Mouse (Mus musculus): ENCODE results near the gene Slc39a2. TPM values are rescaled to one million over a fixed set of nuclear protein-coding genes. Genes with fewer than 3 reads are reported as not detected.

Slc39a2 gene
- total RNA-seq, 1 experiment from 2014 or later: not detected

DNA sequence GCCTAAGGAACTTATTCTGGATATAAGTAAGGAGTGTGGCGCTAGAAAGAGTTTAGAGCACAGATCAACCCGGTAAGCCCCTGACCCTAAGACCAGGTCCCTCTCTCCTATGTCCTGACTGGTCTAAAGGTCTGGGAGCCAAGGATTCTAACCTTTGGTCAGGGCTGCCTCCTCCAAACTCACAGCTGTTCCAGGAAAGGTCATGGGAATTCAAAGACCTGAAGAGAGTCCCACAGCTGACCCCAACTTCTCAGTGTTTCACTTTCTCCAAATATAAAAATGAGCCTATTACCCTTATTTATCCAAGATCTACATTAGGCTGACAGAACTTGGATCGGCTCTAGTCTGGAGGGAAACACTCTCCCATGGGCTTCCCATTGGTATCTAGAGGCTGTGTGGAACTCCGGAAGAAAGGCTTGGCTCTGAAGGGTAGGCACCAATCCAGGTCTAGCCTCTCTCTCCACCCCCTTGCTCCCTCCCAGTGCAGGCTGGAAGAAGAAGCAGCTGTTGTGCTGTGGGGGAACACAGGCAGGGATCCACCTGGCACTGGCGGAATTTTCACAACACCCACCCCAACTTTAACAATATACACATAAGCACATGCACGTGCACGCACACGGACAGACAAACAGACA, 36.7 kb downstream of the Slc39a2 start:
- ATAC-seq (replicated peaks; ENCODE audit: low read depth, poor library complexity, severe bottlenecking): no peak

DNA sequence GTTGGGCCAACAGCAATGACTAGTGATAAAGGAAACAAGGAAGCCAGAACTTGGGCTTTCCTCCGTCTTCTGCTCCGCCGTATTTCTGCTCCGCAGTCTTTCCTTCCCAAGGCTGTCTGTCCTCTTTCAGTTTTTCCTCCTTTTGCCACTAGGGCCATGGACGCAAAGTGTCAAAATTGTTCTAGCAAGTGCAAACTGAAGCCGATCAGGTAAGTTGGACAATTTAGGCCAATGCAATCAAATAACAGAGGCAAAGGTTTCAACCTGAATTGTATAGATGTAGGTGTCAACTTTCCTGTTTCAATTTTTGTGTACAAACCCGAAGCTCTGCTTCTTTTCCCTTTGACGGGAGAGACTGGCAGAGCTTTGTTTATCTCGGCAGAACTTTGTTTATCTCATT, 37.3 kb downstream of the Slc39a2 start:
- ATAC-seq (replicated peaks; ENCODE audit: low read depth, poor library complexity, severe bottlenecking): no peak

DNA sequence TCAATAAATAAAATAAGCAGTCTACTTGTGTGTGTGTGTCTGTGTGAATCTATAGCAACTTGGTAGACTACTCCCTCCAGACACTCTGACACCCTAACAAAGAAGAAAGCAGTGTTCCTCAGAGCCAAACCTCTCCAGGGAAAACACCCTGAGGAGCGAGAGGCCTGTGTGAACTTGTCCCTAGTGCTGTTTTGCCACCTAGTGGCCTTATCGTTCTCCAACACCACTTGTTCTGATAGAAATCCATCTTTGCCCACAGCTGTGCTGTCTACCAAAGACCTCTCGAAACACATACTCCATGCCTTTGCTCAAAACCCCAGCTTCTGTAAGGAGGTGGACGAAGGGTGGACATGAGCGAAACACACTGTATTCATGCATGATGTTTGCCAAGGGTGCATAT, 38.1 kb downstream of the Slc39a2 start:
- peak; percentile 93 for ATAC-seq (replicated peaks; ENCODE audit: low read depth, poor library complexity, severe bottlenecking)

DNA sequence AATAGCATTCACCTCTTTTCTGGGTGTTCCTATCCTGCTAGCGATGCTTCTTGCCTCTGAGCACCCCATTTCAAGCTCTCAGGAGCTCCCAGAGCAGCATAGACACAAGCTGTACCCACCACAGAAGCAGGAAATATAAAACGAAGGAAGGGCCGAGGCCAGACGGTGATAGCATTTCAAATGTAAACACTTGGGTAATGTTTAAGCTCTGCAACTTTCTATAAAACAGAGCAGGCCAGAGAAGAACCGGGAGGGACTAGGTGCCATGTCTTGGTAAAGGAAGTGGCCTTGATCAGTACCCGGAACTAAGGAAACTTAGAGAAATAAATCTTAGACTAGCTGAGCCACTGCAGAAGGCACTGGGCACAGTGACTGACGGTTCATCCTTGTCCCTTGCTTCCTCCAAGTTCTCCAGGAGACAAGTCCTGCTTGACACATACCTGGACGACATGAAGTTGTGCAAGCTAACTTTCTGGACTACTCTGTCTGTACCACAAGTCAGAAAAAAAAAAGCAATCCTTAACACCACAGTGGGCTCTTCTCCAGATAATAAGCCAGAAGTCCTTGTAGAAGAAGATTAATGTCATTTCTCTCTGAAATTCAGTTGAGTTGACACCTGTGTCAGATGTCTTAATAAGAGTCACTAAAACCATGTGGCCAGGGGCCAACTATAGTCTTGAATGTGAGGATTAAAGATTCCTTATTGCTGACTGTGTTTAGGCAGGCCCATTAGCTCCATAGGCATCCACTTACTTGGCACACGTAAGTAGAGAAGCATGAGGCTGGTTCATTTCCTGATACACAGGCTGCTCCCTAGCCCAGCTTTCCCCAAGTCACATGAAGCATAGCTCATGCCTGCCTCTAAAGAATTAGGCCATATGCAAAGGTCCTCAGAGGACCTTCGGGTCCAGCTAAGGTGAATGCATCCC, 39.7 kb downstream of the Slc39a2 start:
- no peak for ATAC-seq (replicated peaks; ENCODE audit: low read depth, poor library complexity, severe bottlenecking)

DNA sequence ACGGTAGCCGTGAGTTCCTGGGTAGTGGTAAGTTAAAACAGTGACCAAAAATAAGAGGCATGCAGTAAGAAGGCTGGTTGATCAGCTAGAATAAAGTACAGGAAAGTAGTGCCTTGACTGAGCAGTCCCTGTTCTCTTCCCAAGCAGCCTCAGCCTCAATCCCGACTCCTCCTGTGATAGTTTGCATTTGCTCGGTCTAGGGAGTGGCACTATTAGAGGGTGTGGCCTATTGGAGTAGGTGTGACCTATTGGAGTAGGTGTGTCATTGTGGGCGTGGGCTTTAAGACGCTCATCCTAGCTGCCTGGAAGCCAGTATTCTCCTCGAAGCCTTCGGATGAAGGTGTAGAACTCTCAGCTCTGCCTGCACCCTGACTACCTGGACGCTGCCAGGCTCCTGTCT, 46.3 kb downstream of the Slc39a2 start:
- no peak for ATAC-seq (replicated peaks; ENCODE audit: low read depth, poor library complexity, severe bottlenecking)

DNA sequence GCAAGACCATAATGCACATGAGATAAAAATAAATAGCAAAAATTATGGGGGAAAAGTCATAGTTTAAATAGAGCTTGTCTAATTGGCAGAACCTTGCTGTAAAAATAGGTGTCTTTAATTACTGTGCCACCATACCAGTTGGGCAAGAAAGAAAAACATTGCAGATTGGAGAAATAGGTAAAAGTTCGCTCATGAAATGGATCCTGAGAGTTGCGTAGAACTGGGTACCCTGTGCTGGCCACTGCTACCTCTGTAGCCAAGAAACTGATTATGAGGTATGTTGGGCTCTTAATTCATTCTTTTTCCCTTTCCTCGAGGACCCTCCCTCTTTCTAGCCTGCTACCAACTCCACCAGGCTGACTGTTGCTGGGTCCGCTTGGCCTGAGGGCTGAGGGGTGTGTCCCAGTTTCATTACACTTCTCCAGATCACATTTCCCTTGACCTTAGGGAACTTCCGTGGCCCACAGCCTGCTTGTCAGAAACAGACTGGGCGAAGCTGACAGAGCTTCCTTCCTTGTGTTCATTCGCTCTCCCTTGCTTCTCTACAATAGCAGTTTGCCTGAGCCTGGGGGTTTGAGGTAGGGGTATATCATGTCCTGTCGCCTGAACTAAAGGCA, 48.4 kb downstream of the Slc39a2 start:
- peak; percentile 32 for ATAC-seq (replicated peaks; ENCODE audit: low read depth, poor library complexity, severe bottlenecking)

DNA sequence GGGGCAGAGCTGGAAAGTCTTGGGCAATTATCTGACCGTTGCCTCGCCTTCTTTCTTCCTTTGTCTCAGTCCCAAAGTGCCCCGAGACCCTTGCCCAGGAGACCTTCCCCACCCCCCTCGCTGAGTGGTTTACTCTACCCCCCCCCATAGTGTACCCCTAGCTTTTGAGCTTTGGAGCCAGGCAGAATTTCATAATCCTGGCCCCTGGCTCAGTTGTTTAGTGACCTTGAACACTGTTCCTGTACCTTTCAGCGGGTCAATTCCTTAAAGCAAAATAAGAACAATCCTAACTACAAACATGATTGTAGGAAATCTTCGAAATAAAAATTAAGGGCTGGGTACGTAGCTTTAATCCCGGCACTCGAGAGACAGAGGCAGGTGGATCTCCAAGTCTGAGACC, 48.9 kb downstream of the Slc39a2 start:
- no peak for ATAC-seq (replicated peaks; ENCODE audit: low read depth, poor library complexity, severe bottlenecking)

DNA sequence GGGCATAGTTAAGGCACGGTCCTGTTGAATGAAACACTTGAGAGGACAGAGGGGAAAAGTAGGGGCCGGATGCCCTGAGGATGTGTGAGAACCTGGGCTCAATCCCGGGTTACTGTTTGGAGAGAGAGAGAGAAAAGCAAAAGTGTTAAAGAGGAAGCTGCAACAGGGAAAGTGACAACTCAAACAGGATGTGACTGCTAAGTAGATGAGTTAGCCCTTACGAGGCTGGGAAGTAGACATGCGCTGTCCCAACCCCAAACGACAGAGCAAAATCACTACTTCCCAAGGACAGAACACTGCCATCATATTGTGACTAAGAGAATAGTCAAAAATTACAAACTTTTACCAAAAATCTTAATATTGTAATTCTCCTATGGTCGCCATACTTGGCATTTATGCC, 49.5 kb downstream of the Slc39a2 start:
- ATAC-seq (replicated peaks; ENCODE audit: low read depth, poor library complexity, severe bottlenecking): peak; percentile 56; the same call in 1 of the 2 replicates

DNA sequence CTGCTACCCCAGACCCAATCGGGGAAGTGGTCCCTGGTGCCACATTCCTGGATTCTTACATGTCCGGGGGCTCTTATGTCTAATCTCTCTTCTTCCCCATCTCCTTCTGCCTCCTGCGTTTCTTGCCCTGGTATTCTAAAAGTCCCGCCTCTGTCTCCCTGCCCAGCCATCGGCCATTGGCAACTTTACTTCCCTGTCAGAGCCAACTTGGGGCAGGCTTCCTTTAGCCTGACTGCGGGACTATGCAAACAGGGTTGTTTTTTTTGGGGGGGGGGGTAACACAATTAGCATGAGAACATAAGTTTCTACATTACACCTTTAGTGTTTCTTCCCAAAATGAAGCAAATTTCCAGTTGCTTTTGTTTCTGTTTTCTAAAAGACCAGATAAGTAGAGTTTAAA, 50.6 kb downstream of the Slc39a2 start:
- no peak for ATAC-seq (replicated peaks; ENCODE audit: low read depth, poor library complexity, severe bottlenecking)

Other genes with a start within 250 kb of the Slc39a2 start
- gene Gm17079, start 197.4 kb upstream of the Slc39a2 start, total RNA-seq (2017): not detected in 2 replicates
- not detected in 2 replicates for gene Gm5800, start 175.7 kb upstream of the Slc39a2 start, total RNA-seq (2017)
- not detected in 2 replicates for gene Ang4, start 119.3 kb upstream of the Slc39a2 start, total RNA-seq (2017)
- gene AY358078, start 92.8 kb upstream of the Slc39a2 start, total RNA-seq (2017): not detected in 2 replicates
- 0.55 and 3.3 TPM in 2 replicates for gene Ear6, start 39.2 kb upstream of the Slc39a2 start, total RNA-seq (2017)
- gene Mettl17, start 8.0 kb upstream of the Slc39a2 start, total RNA-seq (2017): 6.7 and 11.5 TPM in 2 replicates
- 2.8 and 14.6 TPM in 2 replicates for gene Ndrg2, start 21.3 kb downstream of the Slc39a2 start, total RNA-seq (2017)
- gene Tppp2, start 25.5 kb downstream of the Slc39a2 start, total RNA-seq (2017): not detected in 2 replicates
- not detected in 2 replicates for gene Rnase13, start 29.9 kb downstream of the Slc39a2 start, total RNA-seq (2017)
- 27.5 and 32.4 TPM in 2 replicates for gene Arhgef40, start 91.8 kb downstream of the Slc39a2 start, total RNA-seq (2017)
- gene Tmem253, start 122.8 kb downstream of the Slc39a2 start, total RNA-seq (2017): not detected in 2 replicates
- gene Zfp219, start 127.8 kb downstream of the Slc39a2 start, total RNA-seq (2017): 9.8 and 14.0 TPM in 2 replicates
- not detected in 2 replicates for gene Olfr221, start 149.6 kb downstream of the Slc39a2 start, total RNA-seq (2017)
- 700 and 803 TPM in 2 replicates for gene Hnrnpc, start 211.1 kb downstream of the Slc39a2 start, total RNA-seq (2017)
- 17.0 and 17.2 TPM in 2 replicates for gene Rpgrip1, start 217.8 kb downstream of the Slc39a2 start, total RNA-seq (2017)

All from common myeloid progenitor, adult 5-6 weeks (primary cell).